Mouse (Mus musculus) layer of hippocampus, adult 9-11 months (tissue): ENCODE data around the gene Exph5.
A peak's percentile ranks its signal among the peaks of the same experiment; 100 is the strongest.

Experiments
- DNase-seq: peaks from one replicate; pipeline ENCODE4 v3.0.0; 2022

Gene Exph5

DNA sequence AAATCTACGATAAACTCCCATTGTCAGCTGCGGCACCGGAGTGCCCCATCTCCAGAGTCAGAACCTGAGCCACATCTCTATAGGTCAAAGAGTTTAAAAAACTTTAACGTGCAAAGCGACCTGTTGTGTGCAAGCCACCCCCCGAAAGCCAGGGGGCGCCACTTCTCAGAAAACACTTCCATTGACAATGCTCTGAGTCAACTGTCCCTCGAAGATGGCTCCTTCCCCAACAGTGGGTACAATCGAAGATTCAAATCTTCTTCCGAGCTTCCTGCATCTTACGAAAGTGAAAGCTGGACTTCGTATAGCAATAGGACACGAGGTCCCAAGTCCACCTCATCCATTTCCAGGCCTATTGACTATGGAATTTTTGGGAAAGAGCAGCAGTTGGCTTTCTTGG lies 75.3 kb downstream of the Exph5 start:
- DNase-seq = no peak

- no peak for DNase-seq
Measured at GRCm38 (mm10) chr9:53377597-53377996, 76.1 kb downstream of the Exph5 start.

DNA sequence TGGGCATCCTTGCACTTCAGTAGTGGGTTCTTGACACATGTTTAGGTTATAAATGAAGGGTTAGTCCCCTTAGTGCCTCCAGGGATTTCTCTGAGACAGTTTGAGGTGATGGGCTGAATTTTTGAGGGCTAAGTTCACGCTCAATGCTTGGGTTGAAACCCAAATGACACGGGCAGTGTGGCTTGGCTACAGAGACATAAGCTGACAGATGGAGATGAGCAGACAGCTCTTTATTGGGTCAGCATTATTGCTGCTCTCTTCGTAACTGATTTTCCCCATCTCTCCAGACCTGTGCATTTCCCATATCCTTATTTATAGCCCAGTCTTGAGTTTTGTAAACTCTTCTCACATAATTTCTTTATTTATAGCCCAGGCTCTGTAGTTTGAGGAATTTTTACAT lies 76.7 kb downstream of the Exph5 start:
- no peak for DNase-seq

GRCm38 (mm10) chr9:53380595-53380994 lies 79.1 kb downstream of the Exph5 start:
- no peak for DNase-seq

DNA sequence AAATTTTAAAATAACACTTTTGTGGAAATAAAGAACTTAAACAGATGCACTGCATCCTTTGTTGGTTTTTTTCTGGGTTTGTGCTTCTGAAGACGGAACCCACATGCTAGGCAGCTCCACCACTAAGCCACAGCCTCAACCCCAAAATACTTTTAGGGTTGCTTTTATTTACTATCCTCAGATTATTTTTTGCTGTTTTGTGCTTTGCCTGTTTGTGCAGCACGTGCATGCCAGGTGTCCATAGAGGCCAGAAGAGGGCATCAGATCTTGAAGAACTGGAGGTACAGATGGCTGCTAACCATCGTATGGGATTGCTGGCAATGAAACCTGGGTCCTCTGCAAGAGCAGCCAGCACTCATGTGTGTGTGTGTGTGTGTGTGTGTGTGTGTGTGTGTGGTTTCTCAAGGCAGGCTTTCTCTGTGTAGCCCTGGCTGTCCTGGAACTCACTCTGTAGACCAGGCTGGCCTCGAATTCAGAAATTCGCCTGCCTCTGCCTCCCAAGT lies 79.7 kb downstream of the Exph5 start:
- DNase-seq = no peak

- peak; percentile 88 for DNase-seq
Measured at GRCm38 (mm10) chr9:53383951-53384866, 82.7 kb downstream of the Exph5 start, which contains the start of gene Kdelc2. Kdelc2 (plus strand) TSS chr9:53384025.

GRCm38 (mm10) chr9:53384873-53385272 lies 83.4 kb downstream of the Exph5 start:
- no peak for DNase-seq

DNA sequence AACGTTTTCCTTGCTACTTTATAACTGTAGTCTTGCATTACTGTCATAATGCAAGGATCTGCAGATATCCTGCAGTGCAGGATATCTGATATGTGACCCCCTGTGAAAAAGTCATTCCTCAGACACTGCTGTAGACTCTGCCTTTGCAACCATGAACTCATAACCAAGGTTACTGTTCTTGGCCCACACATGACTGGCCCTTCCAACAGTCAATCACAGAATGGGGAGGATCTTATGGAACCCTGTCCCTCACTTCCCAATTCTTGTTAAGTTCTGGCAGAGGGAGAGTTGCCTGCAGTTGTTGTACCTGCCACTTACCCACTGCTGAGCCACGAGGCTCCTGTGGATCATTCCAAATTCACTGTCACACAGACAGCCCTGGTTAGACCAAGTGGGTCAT lies 86.0 kb downstream of the Exph5 start:
- no peak for DNase-seq

- no peak for DNase-seq
Measured at GRCm38 (mm10) chr9:53389109-53389508, 87.6 kb downstream of the Exph5 start.

GRCm38 (mm10) chr9:53390136-53390535 lies 88.7 kb downstream of the Exph5 start:
- no peak for DNase-seq

DNA sequence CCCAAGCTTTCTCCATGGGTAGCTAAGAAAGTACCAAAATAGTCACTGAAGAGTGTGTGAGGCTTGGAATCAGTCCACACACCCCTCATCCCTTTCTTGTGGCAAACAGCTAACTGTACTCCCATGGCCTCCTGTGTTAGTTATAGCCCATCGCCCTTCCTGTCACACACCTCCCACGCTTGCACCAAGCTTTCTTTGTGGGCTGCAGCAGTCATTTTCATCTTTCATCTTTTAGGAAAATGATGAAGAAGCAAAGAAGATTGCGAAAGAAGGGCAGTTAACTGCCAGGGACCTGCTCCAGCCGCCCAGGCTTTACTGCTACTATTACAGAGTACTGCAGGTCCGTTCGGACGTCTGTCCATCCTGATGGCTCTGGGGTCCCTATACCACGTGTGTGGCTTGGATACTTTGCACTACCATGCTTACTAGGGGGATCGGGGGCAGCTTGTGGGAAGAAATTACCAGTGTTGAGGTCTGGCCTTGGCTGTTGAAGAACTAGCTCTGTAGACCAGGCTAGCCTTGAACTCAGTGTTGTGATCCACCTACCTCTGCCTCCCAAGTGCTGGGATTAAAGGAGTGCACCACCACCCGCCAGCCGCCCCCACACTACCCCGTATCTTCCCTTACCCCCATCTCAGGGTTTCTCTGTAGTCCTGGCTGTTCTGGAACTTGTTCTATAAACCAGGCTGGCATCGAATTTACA lies 96.4 kb downstream of the Exph5 start:
- DNase-seq = no peak

- DNase-seq = no peak
Measured at GRCm38 (mm10) chr9:53398388-53398700, 96.9 kb downstream of the Exph5 start.

- peak; percentile 26 for DNase-seq
Measured at GRCm38 (mm10) chr9:53399537-53399936, 98.1 kb downstream of the Exph5 start.

GRCm38 (mm10) chr9:53400696-53401095 lies 99.2 kb downstream of the Exph5 start:
- no peak for DNase-seq

GRCm38 (mm10) chr9:53401146-53401545 lies 99.7 kb downstream of the Exph5 start:
- DNase-seq = no peak

- DNase-seq = no peak
Measured at GRCm38 (mm10) chr9:53402291-53402711, 100.8 kb downstream of the Exph5 start, which contains the start of gene 4930550C14Rik. 4930550C14Rik (plus strand) TSS chr9:53402325.

DNA sequence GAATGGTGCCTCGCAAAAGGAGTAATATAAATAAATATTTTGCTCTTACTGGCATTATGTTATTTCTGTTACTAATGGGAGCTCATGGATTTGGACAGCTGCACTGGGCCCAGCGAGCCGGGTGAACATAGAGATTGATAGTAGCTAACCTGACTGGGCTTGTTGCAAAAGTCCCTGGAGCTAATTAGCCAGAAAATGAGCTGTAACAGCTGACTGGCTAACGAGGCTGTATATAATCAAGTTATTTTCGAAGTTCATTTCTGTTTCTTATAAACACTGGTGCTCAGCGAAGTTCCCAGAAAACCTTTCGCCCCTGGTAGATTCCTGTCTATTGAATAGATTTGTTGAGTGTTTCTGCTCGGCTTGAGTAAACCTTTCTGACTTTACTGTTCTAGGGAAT lies 101.5 kb downstream of the Exph5 start:
- no peak for DNase-seq

DNA sequence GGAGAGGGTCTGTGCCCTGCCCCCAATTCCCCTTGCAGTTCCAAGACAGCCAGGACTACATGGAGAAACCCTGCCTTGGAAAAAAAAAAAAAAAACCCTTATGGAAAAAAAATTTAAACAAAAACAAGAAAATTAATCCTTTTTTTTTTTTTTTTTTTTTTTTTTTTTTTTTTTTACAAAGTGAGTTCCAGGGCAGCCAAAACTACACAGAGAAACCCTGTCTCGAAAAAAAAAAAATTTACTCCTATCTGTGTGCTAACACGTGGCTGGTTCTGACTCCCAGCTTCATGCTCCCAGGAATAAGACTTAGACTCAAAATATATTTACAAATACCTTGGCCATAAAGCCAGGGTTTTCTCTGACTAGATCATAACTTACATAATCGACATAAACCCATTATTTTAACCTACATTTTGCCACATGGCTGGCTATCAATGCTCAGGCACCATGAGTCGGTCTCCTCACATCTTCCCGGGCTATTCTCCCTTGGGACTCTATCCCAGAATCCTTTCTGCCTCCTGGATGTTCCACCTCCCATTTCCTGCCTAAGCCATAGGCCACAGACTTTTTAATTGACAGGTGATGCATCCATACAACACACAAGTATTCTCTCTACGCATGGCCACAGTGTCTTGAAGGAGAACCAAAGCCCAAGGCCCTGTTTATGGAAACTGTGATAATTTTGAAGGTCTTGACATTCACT lies 102.7 kb downstream of the Exph5 start:
- no peak for DNase-seq

GRCm38 (mm10) chr9:53404753-53405722 lies 103.6 kb downstream of the Exph5 start:
- DNase-seq = peak; percentile 83

DNA sequence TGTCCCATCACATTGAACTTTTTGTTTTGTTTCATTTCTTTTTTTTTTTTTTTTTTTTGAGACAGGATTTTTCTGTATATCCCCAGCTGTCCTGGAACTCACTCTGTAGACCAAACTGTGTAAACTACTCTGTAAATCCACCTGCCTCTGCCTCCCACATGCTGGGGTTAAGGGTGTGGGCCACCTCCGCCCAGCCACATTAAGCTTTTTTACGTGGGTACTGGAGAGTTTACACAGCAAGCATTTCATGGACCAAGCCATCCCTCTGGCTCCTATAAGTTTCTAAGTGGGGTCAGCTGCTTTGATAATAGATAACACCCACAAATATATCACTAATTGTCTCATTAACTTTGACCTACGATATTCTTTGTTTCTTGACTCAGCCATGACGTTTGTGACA lies 107.1 kb downstream of the Exph5 start:
- no peak for DNase-seq

DNA sequence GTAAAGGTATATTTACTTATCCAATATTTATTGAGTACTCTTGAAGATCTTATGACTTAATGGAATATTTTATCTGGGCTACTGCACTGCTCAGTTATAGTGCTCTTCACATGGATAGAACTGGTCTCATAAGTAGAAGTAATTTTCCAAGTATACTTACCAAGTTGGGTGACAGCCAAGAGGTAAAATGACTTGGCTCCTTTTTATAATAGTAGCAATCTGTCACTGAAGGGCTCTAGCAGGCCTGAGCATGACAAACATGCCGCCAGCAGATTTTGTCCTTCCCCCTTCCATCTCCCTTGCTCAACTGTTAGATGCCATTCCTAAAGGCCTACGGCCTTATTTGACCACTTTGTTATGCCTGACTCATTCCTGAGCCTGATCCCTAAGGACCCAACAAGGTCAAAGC lies 107.5 kb downstream of the Exph5 start:
- DNase-seq = no peak

DNA sequence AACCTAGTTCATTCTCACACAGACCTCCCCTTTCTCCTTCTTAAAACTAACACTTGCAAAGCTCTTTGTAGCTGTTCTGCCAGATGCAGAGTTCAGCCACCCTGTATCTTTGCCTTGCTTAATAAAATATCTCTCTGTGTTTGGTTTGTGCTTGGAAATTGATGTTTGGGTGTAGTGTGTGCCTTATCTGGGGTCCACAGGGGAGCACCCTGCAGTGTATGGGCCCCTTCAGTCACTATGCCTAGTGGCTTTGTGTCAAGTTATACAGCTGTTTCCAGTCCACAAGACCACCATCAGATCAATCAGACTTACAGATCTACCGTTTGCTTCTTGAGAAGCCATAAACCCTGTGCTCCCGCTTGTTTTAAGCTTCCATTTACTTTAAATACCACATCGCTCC lies 108.0 kb downstream of the Exph5 start:
- no peak for DNase-seq
